Mouse (Mus musculus) skeletal muscle tissue, adult 2 months (tissue): Measurements from ENCODE around the gene Ccdc114.
"Not testable (repeated sequence)": the region's sequence is repeated elsewhere in the genome, so short reads cannot be mapped to it uniquely, and the experiment has no call there.

Source experiments
- DNase-seq: peaks from one replicate; pipeline ENCODE4 v3.0.0-alpha.2; 2012; ENCODE audit warnings: low read depth, low spot score

Ccdc114 gene

DNA sequence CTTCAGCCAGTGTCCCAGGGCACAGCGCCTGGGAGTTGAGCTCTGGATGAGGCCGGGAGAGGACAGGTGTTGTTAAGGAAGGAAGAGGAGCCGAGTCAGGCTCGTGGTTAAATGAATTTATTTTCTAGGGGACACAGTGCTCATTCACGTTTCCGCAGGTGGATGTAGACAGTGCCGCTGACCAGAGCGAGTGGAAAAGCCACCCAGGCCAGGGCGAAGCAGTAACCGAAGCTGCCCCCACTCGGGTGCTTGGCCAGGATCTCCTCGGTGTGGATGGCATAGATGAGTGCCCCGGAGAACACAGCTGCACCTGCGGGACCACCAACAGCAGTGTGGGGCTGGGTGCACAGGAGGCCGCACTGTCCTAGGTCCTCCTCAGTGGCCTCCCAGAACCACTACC lies 5.9 kb upstream of the Ccdc114 start:
- DNase-seq = no peak

DNA sequence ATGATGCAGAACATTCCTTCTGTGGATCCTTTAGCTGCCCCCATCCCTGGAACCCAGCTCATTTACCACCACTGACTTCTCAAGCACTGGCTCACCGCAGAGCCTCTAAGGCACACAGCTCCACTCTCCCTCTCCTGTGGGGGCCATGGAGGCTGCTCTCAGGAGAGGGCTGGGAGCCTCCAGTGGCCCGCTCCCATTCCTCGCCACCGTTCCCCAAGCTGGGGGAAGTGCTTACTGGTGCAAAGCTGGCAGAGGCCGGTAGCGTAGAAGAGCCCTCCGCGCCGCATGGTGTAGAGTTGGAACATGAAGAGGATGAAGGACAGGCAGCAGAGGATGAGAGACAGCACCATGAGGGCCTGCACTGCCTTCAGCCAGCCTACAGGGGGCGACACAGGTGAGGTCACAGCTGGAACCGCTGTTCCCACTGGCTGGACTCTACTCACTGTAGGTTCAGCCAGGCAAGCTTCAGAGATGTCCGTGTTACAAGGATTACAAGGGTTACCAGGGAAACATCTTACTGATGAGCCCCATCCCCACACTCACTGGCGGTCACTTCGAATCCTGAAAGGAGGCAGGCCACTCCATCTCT lies 4.7 kb upstream of the Ccdc114 start:
- DNase-seq = no peak

DNA sequence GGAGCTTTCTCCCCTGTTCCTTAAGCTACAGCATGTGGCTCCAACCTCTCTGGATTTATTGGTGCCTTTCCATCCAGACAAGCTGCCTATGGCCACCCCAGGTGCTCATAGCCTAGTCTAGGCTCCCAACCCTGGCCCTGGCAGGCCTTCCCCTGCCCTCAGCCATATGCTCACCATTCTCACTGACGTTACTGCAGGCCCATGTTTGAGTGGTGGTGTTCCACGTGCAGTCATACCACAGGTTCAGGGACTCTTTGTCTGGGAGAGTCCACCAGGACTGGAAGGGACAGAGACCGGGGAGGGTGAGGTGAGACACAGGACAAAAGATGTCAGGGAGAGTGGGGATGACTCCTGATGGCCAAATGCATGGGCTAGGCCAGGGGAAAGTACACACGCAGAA lies 4.1 kb upstream of the Ccdc114 start:
- DNase-seq = no peak

DNA sequence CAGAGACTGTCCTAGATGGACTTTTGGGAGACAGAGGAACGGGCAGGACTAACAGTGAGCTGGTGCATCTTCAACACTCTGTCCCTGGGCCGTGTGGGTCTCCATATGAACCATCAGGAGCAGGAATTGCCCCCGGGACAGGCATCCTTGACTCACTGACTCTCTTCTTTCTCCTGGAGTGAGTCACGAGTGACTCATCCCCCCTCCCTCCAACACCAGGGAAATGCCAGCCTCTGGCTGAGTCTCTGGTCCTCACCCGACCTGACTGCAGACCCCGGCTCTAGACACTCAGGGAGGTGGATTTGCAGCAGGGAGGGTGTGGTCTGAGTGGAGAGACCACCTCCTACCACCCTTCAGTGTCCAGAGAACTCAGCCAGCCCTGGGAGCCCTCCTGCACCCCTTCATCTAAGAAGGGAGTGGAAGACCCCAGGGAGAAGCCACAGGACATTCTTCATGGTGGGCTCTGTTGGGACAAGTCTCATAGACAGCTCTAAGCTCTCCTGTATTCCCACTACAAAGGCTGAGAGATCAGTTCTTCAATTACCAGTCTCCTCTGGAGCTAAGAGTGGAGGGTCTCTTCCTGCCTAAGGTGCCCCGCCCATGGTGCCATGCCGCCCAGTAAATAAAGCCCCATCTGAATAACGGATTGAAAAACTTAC lies 3.2 kb upstream of the Ccdc114 start:
- DNase-seq = peak; percentile 40

DNA sequence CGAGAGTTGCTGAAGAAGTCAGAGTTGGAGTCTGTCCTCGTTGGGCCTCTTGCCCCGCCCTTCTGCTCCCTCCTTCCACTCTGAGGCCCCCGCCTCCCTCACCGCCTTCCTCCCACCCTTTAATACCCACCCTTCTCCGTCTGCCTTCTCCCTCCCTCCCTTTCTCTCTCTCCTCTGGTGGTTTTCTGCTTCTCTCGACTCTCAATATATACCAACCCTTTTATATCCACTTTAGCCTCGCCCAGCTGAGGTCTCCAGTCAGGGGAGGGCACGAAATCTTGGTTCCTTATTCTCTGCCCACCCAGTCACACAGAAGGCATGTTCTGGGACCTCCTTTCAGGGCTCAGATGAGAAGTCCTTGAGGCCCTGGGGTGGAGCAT lies 2.6 kb upstream of the Ccdc114 start, which contains the start of gene Emp3:
Emp3 (minus strand) TSS at position 163 of the 380 bp plus-strand sequence.
- peak; percentile 73 for DNase-seq

DNA sequence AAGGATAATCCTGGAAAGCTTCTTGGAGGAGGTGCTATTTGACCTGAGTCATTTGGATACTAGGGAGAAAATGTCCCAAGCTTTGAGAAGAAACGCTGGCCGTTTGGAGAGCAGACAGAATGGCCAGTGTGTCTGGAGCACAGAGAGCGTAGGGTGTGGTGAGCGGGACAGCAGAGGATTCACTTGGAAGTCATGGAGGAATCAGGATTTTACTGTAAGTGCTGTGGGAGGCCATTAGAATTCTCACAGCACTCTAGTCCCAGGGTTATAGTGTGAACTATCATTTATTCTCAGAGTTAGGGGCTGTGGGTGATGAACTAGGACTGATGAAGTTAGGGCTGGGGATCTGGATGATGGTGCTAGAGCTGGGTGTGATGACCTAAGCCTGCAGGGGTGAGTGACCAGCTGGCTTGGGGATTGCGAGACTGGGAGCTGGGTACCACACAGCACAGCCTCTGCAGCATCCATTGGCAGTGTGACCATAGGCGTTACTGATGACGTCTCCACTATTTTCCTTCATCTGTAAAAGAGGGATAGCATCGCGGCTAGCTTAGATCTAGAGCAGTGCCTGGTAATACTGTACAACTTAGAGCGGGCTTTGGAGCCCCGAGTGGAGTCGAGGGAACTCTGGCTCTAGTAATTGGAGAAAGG lies 1.8 kb upstream of the Ccdc114 start:
- no peak for DNase-seq

DNA sequence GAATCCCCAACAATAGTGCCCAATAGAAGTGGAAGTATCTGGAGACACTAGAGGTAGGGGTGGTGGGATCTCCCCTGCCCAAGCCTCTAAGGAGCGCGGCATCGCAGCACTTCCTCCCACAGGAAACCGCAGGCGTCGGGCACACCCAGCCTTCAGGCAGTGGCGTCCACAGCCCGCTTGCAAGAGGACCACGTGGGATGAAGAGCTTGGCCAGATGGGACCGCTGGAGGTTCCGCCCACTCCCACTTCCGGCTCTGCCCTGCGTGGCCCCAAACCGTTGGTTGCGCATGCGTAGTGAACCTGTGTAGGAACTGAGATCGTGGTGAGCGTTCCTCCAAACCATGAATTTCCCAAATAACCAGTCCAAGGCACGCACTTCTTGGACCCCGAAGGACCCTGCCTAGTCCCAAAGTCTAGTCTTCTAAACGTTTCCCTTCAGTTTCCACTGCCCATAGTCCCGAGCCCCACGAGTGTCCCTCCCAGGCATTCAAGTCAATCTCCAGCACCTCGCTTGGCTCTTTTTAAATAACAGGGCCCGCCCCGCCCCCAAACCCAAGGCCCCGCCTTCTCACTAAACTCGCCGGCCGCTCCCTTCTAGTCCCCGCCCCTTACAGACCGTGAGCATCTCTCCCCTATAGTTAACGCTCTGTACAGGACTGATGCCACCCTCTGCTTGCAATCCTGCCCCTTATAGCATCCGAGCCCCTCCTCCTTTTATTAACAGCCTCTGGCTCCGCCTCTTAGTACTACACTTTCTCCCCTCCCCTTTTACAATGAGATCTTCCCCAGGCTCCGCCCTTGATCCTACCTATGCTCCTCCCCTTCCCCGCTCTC lies 727 bp upstream of the Ccdc114 start:
- peak; percentile 98 for DNase-seq

DNA sequence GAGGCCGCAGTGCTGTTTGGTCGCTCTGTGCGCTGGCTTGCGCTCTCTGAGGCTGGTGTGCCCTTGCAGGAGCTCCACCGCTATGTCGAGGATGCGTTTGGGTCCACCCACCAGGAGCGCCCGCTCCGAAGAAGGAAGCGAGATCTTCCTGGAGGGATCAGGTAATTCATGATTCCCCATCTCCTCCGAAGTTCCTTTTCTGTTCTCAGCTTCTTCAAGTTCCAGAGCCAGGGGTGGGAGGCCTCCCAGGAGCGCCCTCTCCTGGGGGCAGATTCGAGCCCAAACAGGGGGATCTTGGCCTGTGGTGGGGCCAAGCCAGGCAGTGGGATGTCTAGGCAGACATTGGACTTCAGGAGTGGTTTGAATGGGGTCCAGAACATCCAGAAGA lies 551 bp downstream of the Ccdc114 start:
- no peak for DNase-seq

DNA sequence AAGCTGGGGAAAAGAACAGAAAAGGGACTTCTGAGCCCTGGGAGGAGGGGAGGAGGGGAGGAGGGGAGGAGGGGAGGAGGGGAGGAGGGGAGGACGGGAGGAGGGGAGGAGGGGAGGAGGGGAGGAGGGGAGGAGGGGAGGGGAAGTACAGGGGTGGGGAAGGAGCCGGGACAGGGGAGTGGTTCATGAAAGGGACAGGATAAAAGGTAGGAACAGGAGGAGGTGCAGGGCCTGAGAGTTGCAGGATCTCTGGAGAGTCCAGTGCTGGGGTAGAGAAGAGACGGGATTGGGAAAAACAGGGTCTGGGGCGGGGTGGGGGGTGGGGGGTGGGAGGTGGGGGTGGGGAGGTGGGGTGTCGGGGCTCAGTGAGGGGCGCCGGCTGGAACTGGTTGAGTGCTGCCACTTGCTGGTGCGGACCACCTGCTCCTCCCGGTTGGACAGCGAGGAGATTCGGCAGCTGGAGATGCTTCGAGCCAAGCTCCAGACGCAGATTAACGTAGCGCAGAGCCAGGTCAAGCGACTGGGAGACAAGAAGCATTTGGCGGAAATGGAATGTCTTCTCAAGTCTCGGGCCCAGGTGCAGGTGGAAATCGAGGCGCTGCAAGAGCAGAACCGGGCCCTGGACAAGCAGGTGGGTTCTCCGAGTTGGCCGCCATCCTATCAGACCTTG lies 4.9 kb downstream of the Ccdc114 start:
- no peak for DNase-seq

DNA sequence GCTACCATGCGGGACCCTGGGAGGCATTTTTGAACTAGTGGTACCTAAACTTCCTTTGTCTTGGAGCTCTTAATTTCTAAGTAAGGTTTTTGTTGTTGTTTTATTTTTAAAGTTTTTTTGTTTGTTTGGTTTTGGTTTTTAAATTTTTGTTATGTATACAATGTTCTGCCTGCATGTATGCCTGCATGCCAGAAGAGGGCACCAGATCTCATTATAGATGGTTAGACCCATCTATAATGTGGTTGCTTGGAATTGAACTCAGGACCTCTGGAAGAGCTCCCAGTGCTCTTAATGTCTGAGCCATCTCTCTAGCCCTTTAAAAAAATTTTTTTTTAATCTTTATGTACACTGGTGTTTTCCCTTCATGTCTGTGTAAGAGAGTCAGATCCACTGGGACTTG lies 5.8 kb downstream of the Ccdc114 start:
- no peak for DNase-seq

DNA sequence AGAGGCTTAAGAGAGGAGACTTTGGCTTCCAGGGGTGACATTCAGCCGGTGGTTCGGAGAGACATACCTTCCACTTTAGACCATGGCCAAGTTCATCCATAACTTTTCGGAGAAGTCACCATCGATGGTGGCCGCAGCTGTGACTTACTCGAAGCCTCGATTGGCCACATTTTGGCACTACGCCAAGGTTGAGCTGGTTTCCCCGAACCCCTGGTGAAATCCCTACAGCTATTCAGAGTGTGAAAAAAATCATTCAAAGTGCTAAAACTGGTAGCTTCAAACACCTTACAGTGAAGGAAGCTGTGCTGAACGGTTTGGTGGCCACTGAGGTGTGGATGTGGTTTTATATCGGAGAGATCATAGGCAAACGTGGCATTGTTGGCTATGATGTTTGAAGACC lies 9.9 kb downstream of the Ccdc114 start:
- DNase-seq = not testable (repeated sequence)

DNA sequence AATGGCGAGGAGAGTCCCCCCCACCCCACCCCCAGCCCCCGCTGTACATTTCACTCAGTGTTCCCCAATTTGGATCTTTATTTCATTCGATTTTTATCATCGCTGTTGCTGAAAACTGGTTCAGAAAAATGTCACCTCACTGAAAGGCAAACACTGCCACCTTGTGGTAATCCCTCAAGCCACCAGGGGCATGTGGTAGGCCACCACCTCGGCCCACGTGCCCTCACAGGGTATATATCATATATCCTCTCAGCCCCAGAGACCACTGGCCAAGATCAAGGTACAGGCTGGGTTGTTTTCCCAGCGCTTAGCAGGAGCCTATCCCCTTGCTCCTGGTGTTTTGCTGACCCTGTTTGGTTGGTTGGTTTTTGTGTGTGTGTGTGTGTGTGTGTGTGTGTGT lies 11.2 kb downstream of the Ccdc114 start:
- peak; percentile 45 for DNase-seq

DNA sequence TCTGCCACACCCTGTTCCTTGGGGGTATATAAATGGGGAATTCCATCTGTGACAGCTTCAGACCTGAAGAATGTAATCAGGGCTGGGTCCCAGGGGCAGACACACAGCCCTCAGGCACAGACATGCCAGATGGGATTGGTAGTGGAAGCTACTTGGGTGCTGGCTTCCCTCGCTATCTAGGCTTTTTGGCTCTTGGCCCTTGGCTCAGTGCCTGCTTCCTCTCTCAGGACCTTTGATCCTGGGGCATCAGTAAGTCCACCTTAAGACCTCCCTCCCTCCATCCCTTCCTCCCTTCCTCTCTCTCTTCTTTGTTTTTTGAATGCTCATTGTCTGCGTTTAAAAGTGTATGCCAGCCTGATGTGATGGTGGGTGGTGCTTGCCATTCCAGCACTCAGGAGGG lies 16.0 kb downstream of the Ccdc114 start:
- no peak for DNase-seq

DNA sequence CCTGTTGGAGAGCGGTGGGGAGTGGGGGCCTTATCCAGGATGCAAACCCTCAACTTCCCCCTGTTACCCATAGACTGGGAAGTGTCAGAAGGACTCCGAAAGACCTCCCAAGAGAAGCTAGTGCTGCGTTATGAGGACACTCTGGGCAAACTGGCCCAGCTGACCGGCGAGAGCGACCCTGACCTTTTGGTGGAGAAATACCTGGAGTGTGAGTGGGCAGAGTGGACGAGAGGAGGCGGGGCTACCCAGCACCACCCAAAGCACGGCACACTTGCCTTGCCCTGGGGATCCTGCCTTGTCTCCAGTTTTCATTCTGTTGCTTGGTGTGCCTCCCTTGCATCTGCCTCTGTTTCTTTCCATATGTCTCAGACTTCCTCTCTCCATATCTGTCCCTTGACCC lies 18.1 kb downstream of the Ccdc114 start:
- no peak for DNase-seq

DNA sequence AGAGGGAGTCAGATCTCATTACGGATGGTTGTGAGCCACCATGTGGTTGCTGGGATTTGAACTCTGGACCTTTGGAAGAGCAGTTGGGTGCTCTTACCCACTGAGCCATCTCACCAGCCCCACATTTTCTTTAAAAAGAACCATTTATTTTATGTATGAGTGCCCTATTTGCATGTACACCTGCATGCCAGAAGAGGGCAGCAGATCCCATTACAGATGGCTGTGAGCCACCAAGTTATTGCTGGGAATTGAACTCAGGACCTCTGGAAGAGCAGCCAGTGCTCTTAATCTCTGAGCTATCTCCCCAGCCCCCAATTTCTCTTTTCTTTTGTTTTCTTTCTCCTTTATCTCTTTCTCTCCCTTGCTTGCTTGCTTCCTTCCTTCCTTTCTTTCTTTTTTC lies 19.4 kb downstream of the Ccdc114 start:
- not testable (repeated sequence) for DNase-seq

DNA sequence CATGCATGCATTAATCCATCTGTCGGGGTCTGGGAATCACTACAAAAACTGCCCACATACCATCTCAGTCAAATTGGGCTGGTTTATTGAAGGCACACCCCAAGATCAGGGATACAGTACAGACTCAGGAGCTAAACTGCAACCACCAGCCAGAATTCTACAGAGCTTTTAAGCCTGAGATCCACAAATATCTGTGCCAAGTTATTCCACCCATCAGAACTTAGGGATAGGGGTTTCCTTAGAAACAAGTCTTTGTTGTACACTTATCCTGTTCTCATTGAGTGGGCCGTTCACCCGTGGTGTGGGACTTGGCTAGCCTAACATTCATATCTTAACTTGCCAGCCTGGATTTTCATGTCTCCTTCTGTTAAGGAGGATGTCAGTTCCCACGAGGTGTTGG lies 25.2 kb downstream of the Ccdc114 start:
- no peak for DNase-seq

DNA sequence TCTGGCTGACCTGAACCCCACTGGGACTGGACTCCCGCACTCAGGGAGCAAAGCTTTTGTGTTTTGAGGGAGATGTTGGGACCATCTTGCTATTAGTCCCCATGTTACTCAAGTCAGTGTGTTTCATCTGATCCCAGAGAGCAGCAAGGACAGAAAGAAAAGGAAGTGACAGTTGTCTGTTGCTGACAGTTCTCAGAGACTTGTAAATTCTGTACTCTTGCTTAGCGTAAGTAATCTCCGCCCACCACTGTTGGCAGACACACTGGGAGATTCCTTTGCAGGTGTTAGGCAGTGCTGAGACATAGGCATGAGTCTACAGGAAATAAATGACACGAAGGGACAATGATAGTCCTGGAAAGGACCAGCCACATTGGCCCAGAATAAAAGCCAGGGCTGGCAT lies 32.7 kb downstream of the Ccdc114 start:
- DNase-seq = no peak

DNA sequence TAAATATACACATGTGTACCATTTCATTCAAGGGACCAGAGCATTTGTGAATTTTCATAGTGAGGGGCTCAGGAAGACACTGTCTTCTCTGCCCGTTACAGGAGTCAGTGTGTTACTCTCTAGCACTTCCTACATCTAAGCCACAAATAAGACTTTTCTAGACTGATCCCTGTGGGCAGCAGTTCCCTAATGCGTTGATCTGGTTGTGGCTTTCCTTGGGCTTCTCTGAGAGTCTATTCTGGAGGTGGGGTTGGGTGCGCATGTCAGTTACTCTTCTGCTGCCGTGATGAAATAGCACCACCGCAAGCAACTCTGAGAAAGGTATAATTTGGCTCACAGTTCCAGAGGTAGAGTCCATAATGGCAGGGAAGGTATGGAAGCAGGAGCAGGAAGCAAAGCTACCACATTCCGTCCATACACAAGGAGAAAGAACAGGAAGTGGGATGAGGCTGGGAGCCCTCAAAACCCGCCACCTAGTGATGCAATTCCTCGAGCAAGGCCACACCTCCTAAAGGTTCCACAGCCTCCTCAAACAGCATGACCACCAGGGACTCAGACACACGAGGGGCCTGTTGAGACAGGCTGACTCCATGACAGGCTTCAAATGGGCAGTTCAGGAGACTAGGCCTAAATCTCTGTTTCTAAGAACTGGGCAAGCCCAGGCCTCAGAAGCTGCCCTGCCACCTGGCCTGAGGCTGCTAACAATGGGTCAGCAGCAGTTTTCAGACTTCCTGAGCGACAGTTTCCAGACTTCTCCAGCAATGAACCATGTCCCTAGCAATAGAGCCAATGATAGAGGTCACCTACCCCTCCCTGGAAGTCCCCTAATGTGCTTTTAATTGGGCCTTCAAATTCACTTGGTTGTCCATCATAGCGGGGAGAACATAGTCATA lies 48.2 kb downstream of the Ccdc114 start:
- DNase-seq = no peak

DNA sequence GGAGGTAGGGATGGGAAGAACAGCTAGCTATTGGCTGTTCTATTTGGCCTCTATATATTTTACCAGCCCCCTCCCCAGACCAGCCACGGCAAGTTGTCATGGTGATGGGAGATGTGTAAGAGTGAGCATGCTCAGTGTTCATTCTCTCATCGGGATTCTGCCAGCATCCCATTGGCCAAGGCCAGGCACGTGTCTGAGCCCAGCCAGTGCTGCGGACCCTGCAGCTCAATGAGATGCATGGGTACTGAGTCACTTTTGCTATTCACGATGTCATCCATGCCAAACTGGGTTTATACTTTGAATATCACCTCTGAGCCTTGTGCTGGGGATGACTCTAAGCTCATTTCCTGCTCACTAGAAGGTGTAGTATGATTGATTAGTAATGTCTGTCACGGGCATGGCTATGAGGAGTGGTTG lies 49.4 kb downstream of the Ccdc114 start:
- no peak for DNase-seq

DNA sequence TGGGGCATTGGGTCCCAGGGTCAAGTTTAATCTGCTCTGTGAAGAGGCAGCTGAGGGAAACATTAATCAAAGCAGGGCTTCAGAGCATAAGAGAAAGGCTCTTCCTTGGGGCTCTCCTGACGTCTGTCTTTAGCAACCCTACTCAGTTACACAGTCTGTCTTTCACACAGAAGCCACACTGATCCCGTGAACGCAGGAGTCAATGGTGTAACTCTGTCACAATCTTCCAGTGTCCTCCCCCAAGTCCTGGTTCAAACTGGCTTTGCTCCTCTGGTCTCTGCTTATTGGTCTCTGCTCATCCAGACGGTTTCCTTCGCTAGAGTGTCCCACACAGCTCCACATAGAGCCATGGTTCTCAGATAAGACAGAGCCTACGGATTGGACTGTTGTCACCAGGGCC lies 50.2 kb downstream of the Ccdc114 start:
- no peak for DNase-seq

DNA sequence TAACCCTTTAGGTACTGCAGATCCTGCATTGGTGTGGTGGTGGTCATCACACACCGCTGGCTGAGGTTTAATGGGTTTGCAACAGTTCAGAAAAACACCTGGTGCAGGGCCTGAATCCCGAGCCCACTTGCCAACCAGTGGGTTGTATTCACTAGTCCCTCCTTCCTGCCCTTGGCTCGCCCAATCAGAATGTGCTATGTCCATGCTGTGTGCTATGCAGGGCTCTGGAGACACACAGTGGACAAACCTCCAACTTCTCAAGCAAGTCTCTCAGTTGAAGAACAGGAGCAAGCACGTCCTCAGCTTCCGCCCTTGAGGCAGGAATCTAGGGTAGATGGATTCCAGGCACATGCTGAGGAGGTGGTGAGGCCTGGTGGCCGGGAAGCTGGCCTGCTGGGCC lies 50.6 kb downstream of the Ccdc114 start:
- no peak for DNase-seq
